Mouse (Mus musculus): ENCODE results near the gene Pold4.
"Not testable (repeated sequence)": the region's sequence is repeated elsewhere in the genome, so short reads cannot be mapped to it uniquely, and the experiment has no call there.

Gene Pold4

GRCm38 (mm10) chr19:4229451-4230076, 2.1 kb upstream of the Pold4 start:
- DNase-seq (ENCODE audit: low spot score) = no peak

GRCm38 (mm10) chr19:4230415-4230814, 1.3 kb upstream of the Pold4 start:
- no peak for DNase-seq (ENCODE audit: low spot score)

- DNase-seq (ENCODE audit: low spot score) = no peak
Observed at GRCm38 (mm10) chr19:4232186-4232572, 480 bp downstream of the Pold4 start.

GRCm38 (mm10) chr19:4232651-4233050, 952 bp downstream of the Pold4 start:
- DNase-seq (ENCODE audit: low spot score) = no peak

- DNase-seq (ENCODE audit: low spot score) = no peak
Observed at GRCm38 (mm10) chr19:4234548-4234947, 2.8 kb downstream of the Pold4 start.

DNA sequence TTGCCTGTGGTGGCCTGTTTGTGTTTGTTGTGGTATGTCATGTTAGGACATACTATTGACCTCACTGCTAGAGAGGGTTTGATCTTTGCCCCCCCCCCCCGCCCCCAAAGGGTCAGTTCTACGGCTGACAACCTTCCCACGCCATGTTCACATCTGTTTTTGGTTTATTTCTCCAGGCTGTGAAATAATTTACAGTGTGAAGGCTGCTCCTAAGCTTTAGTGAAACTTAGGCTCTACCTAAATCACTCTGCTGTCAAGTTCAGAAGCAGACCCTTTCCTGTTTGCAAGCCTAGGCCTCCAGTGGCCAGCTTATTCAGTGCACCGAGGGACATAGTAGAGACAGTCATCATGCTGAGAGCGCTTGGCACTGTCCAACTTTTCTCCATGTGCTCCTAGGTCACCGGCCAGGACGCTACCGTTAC, 8.6 kb downstream of the Pold4 start:
- DNase-seq (ENCODE audit: low spot score) = no peak

GRCm38 (mm10) chr19:4242416-4242815, 10.7 kb downstream of the Pold4 start:
- no peak for DNase-seq (ENCODE audit: low spot score)

DNA sequence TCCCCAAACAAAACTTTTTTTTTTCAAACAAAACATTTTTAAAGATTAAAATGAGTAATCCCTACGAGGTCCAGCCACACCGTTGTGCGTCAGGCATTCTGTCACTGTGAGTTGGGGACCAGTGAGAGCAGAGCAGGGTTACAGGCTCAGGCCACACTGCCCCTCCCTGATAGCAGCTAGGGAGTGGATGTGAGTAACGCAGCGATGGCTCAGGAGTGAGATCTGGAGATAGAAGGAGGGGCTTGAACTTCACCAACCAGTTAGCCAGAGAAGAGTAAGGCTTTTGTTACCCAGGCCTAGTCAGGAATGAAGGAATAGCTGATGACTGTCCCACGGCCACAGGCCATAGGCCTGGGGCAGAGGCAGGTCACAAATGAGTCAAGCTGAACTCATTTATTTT, 13.1 kb downstream of the Pold4 start:
- DNase-seq (ENCODE audit: low spot score) = no peak

- no peak for DNase-seq (ENCODE audit: low spot score)
Observed at GRCm38 (mm10) chr19:4247010-4247409, 15.3 kb downstream of the Pold4 start.

- not testable (repeated sequence) for DNase-seq (ENCODE audit: low spot score)
Observed at GRCm38 (mm10) chr19:4248683-4249082, 17.0 kb downstream of the Pold4 start.

DNA sequence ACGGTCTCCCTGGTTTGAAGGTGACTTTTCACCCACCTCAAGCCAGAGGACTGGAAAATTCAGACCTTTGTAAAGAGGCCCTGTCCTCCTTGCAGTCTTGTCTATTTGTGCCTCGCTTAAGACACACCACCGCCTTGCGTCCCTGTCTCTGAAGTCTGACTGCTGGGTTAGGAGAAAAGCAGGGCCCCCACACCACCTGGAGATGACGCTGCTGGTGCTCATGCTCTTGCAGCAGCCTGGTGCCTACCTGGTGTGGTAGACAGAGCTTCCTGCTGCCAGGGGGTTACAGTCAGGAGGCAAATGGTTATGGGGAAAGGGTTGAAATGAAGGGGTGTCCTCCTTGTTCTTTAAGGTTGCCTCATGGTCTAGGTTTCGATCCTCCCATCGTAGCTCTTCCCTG, 22.5 kb downstream of the Pold4 start:
- no peak for DNase-seq (ENCODE audit: low spot score)

- no peak for DNase-seq (ENCODE audit: low spot score)
Observed at GRCm38 (mm10) chr19:4255583-4256162, 24.0 kb downstream of the Pold4 start.

DNA sequence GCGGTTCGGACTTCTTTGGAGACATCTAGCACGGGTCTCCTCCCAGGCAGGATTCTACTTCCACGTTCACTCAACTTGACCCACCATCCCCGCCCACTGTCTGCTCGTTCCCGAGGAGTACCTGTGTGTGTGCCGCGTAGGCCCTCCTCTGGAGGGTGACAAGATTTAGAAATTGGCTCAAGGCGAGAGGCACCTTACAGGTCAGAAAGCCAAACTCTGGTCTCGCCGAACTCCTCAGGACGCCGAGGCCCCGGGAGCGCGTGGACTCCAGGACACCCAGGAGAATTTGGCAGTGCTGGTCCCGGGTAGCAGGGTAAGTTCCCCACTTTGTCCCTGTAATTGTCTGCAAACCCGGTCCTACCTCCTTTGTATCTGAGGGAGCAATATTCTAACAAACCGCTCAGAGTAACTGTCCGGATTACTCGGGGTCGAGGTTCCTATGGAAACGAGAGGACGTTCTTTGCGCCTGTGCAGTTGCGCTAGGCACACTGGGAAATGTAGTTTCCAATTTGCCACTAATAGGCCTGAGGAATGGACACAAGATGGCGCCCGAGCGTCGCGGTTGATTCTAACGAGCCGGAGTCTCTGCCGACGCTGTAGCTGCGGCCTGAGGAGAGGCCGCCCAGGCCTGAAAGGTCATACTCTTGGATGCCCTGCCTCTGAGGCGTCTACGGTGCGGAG, 25.7 kb downstream of the Pold4 start:
- DNase-seq (ENCODE audit: low spot score) = peak; percentile 71

- DNase-seq (ENCODE audit: low spot score) = no peak
Observed at GRCm38 (mm10) chr19:4257897-4258252, 26.2 kb downstream of the Pold4 start.

DNA sequence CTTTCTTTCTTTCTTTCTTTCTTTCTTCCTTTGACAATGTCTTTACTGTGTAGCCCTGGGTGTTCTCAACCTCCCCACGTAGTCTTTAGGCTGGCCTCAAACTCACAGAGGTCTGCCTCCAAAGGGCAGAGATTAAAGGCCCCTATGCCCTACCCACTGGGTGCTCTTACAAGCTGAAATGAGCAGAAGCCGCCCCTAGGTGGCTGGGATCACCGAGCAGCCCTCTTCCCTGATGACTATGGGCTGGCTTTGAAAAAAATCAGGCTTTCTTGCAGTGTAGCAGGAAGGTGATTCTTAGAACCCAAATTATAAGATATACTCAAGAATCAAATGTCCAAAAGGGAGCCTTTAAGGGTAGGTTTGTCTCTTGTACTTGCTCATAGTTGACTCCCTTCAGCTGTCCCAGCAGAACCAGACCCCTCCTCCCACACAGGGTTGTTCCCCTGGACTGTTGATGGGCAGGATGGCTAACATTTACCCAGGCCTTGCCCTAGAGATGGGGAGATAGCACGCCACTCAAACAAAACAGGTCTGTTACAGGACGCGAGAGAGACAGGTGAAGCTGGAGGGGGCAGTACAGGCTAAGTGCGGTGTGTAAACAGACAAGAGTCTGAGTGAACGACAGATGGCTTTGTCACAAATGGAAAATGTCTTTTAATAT, 29.5 kb downstream of the Pold4 start:
- no peak for DNase-seq (ENCODE audit: low spot score)

DNA sequence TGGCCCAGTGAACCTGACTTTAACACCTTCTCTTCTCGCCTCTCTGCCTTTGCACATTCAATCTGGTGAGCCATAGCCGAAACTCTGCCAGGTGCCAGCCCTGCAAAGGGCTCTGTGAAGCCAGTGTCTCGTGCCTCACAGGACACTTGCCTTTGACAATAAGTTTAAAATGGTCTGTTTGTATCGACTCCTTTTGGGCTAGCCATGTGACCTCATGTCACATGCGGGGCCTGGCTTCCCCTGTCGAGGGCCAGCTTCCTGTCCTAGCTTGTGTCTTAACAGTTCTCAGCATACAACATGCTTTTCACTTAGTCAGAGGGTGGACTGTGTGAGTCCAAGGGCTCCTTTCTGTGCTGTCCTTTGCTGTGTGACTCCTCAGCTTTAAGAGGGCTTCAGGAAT, 31.1 kb downstream of the Pold4 start:
- no peak for DNase-seq (ENCODE audit: low spot score)

- no peak for DNase-seq (ENCODE audit: low spot score)
Observed at GRCm38 (mm10) chr19:4263702-4264101, 32.0 kb downstream of the Pold4 start.

DNA sequence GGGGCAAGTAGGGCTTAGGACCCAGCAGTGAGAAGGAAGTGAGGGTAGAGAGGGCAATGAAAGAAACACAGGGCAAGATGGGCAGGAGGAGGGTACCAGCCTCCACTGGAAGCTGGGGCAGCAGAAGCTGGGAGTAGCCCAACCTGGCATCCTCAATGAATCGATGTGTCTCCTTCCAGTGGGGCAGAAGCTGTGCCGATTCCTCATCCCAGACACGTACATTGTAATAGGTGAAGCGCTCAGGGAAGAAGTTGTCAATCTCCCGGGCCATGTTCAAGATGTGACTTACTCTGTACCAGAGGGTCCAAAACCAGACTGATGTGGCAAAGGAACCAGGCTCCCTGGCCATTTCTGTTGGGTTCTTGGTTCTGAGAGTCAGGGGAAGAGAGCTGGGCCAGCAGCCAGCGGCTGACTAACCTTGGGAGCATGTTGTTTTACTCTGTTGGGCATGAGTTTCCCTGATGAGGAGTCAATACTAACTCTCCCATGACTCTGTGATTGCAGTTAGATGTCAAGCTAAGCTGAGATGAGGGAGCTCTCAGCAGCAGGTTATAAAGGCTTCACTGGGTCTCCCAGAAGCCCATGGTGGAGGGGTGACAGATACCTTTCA, 32.6 kb downstream of the Pold4 start:
- no peak for DNase-seq (ENCODE audit: low spot score)

GRCm38 (mm10) chr19:4265956-4266355, 34.3 kb downstream of the Pold4 start:
- DNase-seq (ENCODE audit: low spot score) = no peak

- peak; percentile 33 for DNase-seq (ENCODE audit: low spot score)
Observed at GRCm38 (mm10) chr19:4268566-4269361, 37.1 kb downstream of the Pold4 start, which contains the start of gene Ssh3. Gene Ssh3 (minus strand): TSS chr19:4269180.

DNA sequence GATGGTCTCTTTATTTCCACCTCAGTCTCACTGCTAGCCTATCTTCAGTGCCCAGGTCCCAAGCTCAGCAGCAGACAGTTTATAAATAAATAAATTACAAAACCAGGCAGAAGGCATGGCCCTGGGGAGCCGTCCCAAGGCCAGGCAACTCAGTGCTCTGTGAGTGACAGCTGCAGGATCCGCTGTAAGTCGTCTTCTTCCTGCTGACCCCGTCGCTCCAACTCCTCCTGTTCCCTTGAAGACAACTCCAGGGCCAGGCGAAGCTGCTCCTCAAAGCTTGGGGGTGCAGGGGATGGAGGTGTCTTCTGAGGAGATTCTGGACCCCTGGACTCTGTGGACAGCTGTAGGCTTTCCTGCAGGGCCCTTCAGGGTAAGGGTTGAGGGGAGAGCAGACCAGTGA, 38.5 kb downstream of the Pold4 start:
- DNase-seq (ENCODE audit: low spot score) = no peak

- no peak for DNase-seq (ENCODE audit: low spot score)
Observed at GRCm38 (mm10) chr19:4270972-4271371, 39.3 kb downstream of the Pold4 start.
